Mouse (Mus musculus): ENCODE measurements around the gene Shisa5. TPM values are rescaled to one million over a fixed set of nuclear protein-coding genes. Genes with fewer than 3 reads are reported as not detected.

The Shisa5 gene
- polyA plus RNA-seq, 1 experiment, result 675 TPM

- H3K36me3 ChIP-seq (ENCODE audit: control insufficient read depth, insufficient read depth, low read length), result peaks cover 20% of the 10 kb centered on the region
- H3K4me1 ChIP-seq (ENCODE audit: control insufficient read depth, insufficient read depth, insufficient read length, low read length), result peaks cover 24% of the 10 kb centered on the region
- H3K4me3 ChIP-seq (ENCODE audit: low read depth, low read length), result no peak overlapping the region
- WGBS, result 48% methylated on average over 6 of the region's 6 CpGs
- TF ChIP-seq POLR2A (IDR thresholded peaks at IDR 0.05; ENCODE audit: low read depth, low read length) (no peak), CTCF (IDR thresholded peaks at IDR 0.05; ENCODE audit: extremely low read depth, insufficient read length, insufficient replicate concordance, low read depth, low read length) (no peak)
- H3K27ac ChIP-seq (ENCODE audit: insufficient read depth, low read depth, low read length), result no peak overlapping the region
- H3K27me3 ChIP-seq (ENCODE audit: control insufficient read depth, insufficient read depth, low read length), result 0 out of 2 replicates have a peak, but pooled peaks cover 6% of the 10 kb centered on the region
Measured at GRCm38 (mm10) chr9:109092799-109093198, 54.4 kb downstream of the Shisa5 start.

- H3K4me3 ChIP-seq (ENCODE audit: low read depth, low read length), result no peak overlapping the region
- peaks cover 24% of the 10 kb centered on the region for H3K4me1 ChIP-seq (ENCODE audit: control insufficient read depth, insufficient read depth, insufficient read length, low read length)
- 38% methylated on average over 11 of the region's 11 CpGs for WGBS
- no peak overlapping the region for H3K27ac ChIP-seq (ENCODE audit: insufficient read depth, low read depth, low read length)
- peaks cover 19% of the 10 kb centered on the region for H3K36me3 ChIP-seq (ENCODE audit: control insufficient read depth, insufficient read depth, low read length)
- no peak for TF ChIP-seq POLR2A (IDR thresholded peaks at IDR 0.05; ENCODE audit: low read depth, low read length)
- TF ChIP-seq CTCF (IDR thresholded peaks at IDR 0.05; ENCODE audit: extremely low read depth, insufficient read length, insufficient replicate concordance, low read depth, low read length), result no peak
- 0 out of 2 replicates have a peak, but pooled peaks cover 6% of the 10 kb centered on the region for H3K27me3 ChIP-seq (ENCODE audit: control insufficient read depth, insufficient read depth, low read length)
Measured at GRCm38 (mm10) chr9:109093786-109094552, 55.6 kb downstream of the Shisa5 start.

DNA sequence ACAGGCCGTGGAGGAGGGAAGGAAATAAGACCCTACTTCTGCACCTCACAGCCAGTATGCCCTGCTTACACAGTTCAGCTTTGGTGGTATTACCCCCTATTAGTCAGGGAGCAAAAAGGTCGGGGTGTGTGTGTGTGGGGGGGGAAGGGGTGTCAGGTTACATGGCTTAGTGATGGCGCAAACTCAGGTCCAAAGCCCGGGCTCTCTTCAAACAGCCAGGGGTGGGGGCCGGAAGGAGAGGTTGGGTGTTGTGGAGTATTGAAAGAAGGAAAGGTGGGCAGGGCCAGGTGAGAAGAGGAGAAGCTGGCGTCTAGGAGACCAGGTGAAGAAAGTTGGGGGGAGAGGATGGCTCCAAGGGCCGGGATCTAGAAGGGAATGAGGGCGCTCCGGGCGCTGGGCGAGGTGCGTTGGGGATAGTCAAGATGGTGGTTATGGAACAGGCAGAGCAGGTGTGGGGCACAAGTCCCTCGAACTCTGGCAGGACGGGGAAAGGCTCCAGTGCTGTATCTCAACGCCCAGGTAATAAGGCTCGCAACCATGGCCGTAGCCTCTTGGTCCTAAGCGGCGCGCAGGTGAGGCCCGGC is 56.3 kb downstream of the Shisa5 start:
- Histone ChIP-seq H3K36me3 (ENCODE audit: control insufficient read depth, insufficient read depth, low read length) (peaks cover 17% of the 10 kb centered on the region), H3K27me3 (ENCODE audit: control insufficient read depth, insufficient read depth, low read length) (0 out of 2 replicates have a peak, but pooled peaks cover 6% of the 10 kb centered on the region), H3K4me3 (ENCODE audit: low read depth, low read length) (peak overlapping the region; percentile 82), H3K4me1 (ENCODE audit: control insufficient read depth, insufficient read depth, insufficient read length, low read length) (peaks cover 24% of the 10 kb centered on the region), H3K27ac (ENCODE audit: insufficient read depth, low read depth, low read length) (no peak overlapping the region; the same call in 1 of the 2 replicates)
- TF ChIP-seq CTCF (IDR thresholded peaks at IDR 0.05; ENCODE audit: extremely low read depth, insufficient read length, insufficient replicate concordance, low read depth, low read length) (no peak), POLR2A (IDR thresholded peaks at IDR 0.05; ENCODE audit: low read depth, low read length) (no peak)
- WGBS, result 4% methylated on average over 21 of the region's 21 CpGs

DNA sequence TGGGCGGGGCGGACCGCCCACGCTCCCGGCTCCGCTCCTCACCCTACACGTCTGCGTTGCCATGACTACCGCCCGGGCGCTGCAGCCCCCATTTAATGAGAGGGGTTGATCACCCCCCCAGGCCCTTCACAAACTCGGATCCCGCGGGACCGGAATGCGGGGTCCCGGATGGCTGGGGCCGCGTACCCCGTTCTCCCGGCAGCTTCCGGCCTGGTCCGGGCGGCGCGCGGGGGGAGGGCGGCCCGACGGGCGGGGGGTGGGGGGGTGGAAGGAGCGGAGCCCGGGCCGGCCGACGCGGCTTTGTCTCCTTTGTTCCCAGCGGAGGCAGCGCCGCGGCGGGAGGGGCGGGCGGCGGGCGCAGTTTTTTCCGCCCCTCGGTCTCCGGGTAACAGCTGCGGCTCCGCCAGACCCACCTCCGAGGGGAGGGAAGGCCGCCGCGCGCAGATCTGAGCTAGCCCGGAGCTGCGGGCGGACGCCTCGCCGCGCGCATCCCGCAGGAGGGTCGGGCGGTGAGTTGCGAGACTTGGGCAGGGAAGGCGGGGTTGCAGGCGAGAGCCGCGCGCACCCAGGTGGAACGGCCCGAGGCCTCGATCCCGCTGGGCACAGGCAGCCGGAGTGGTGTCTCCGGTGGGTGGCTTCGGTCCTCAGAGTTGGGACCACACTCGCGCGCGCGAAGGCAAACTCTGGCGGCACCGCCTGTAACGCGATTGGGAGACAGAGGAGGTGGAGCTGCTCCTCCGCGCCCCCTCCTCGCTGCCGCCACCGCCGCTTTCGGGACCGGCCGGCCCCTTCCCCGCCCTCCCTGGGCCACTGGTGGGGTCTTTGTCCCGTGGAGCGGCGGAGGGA is 57.0 kb downstream of the Shisa5 start, which contains the start of gene Plxnb1:
Gene Plxnb1, plus strand, starts transcription at position 253 of the 846 bp plus-strand sequence.
- WGBS, result under 1% methylated on average over 79 of the region's 102 CpGs
- TF ChIP-seq CTCF (IDR thresholded peaks at IDR 0.05; ENCODE audit: extremely low read depth, insufficient read length, insufficient replicate concordance, low read depth, low read length) (no peak), POLR2A (IDR thresholded peaks at IDR 0.05; ENCODE audit: low read depth, low read length) (no peak)
- peaks cover 13% of the 10 kb centered on the region for H3K36me3 ChIP-seq (ENCODE audit: control insufficient read depth, insufficient read depth, low read length)
- H3K27me3 ChIP-seq (ENCODE audit: control insufficient read depth, insufficient read depth, low read length), result 0 out of 2 replicates have a peak, but pooled peaks cover 6% of the 10 kb centered on the region
- H3K4me1 ChIP-seq (ENCODE audit: control insufficient read depth, insufficient read depth, insufficient read length, low read length), result peaks cover 24% of the 10 kb centered on the region
- H3K4me3 ChIP-seq (ENCODE audit: low read depth, low read length), result peak within 1 kb of the TSS; percentile 82
- peak within 1 kb of the TSS; percentile 21 for H3K27ac ChIP-seq (ENCODE audit: insufficient read depth, low read depth, low read length)

DNA sequence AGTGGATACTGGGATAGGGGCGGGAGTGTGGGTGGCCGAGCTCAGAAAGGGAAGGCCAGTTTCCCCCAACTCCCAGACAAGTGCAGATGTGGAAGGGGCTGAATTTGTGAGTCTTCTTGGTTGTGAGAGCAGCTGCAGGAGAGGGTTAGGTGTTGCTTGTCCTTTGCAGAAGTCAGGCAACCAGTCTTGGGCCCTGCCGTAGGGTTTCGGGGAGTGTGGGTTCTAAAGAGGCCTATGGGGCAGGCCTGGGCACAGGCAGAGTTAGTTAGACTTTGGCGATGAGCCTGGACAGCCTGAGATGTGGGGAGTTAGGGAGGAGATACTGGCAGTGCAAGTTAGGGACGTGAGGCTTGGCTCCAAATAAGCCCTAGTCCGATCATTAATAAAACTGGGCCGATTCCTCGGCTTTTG is 57.9 kb downstream of the Shisa5 start:
- Histone ChIP-seq H3K4me3 (ENCODE audit: low read depth, low read length) (peak overlapping the region; percentile 82), H3K36me3 (ENCODE audit: control insufficient read depth, insufficient read depth, low read length) (peaks cover 9% of the 10 kb centered on the region), H3K27ac (ENCODE audit: insufficient read depth, low read depth, low read length) (no peak overlapping the region), H3K27me3 (ENCODE audit: control insufficient read depth, insufficient read depth, low read length) (0 out of 2 replicates have a peak, but pooled peaks cover 6% of the 10 kb centered on the region), H3K4me1 (ENCODE audit: control insufficient read depth, insufficient read depth, insufficient read length, low read length) (peaks cover 24% of the 10 kb centered on the region)
- TF ChIP-seq POLR2A (IDR thresholded peaks at IDR 0.05; ENCODE audit: low read depth, low read length) (no peak), CTCF (IDR thresholded peaks at IDR 0.05; ENCODE audit: extremely low read depth, insufficient read length, insufficient replicate concordance, low read depth, low read length) (no peak)
- 47% methylated on average over 9 of the region's 9 CpGs for WGBS

- WGBS, result 60% methylated on average over 6 of the region's 6 CpGs
- H3K4me3 ChIP-seq (ENCODE audit: low read depth, low read length), result no peak overlapping the region
- no peak for TF ChIP-seq POLR2A (IDR thresholded peaks at IDR 0.05; ENCODE audit: low read depth, low read length)
- no peak for TF ChIP-seq CTCF (IDR thresholded peaks at IDR 0.05; ENCODE audit: extremely low read depth, insufficient read length, insufficient replicate concordance, low read depth, low read length)
- H3K27me3 ChIP-seq (ENCODE audit: control insufficient read depth, insufficient read depth, low read length), result 0 out of 2 replicates have a peak, but pooled peaks cover 6% of the 10 kb centered on the region
- H3K4me1 ChIP-seq (ENCODE audit: control insufficient read depth, insufficient read depth, insufficient read length, low read length), result peaks cover 24% of the 10 kb centered on the region
- peaks cover 3% of the 10 kb centered on the region; the same call in 1 of the 2 replicates for H3K36me3 ChIP-seq (ENCODE audit: control insufficient read depth, insufficient read depth, low read length)
- no peak overlapping the region for H3K27ac ChIP-seq (ENCODE audit: insufficient read depth, low read depth, low read length)
Measured at GRCm38 (mm10) chr9:109096856-109097255, 58.5 kb downstream of the Shisa5 start.
